Mouse (Mus musculus): ENCODE results near the gene Zbtb16.

Zbtb16 gene

GRCm38 (mm10) chr9:48612542-48612941 is 223.5 kb downstream of the Zbtb16 start:
- DNase-seq (ENCODE audit: inconsistent age in 2 of 2, low spot score in 1 of 2), result no peak

- no peak for DNase-seq (ENCODE audit: inconsistent age in 2 of 2, low spot score in 1 of 2)
These were observed 225.0 kb downstream of the Zbtb16 start for GRCm38 (mm10) chr9:48611032-48611431.

DNA sequence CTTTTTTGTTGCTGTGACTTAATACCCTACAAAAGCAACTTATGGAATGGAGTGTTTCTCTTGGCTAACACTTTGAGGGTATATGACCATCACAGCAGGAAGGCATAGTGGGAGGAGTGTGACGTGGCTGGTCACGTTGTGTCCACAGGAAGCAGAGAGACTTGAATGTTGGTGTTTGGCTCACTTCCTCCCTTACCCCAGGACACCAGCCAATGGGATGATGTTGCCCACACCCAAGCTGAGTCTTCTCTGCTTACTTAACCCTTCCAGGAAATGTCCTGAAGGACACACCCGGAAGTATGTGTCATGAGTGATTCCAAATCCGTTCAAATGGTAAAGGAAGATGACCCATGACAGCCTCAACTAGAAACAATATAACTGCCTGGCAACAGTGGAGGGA is 226.3 kb downstream of the Zbtb16 start:
- no peak for DNase-seq (ENCODE audit: inconsistent age in 2 of 2, low spot score in 1 of 2)

DNA sequence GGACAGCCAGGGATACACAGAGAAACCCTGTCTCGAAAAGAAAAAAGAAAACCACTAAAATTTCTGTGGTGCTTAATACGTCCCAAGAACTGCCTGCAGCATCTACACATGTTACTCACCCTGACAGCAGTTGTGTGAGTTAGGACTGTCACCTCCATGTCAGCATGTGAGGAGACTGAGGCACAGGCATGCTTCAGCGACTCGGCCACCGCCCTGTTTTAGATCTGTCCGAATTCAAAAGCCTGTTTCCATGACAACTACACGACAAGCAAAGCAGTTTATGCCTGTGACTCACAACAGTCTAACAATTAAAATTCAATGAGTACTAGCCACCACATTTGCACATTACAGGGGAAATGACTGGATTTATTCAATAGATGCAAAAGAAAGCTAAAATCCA is 228.6 kb downstream of the Zbtb16 start:
- DNase-seq (ENCODE audit: inconsistent age in 2 of 2, low spot score in 1 of 2), result no peak

DNA sequence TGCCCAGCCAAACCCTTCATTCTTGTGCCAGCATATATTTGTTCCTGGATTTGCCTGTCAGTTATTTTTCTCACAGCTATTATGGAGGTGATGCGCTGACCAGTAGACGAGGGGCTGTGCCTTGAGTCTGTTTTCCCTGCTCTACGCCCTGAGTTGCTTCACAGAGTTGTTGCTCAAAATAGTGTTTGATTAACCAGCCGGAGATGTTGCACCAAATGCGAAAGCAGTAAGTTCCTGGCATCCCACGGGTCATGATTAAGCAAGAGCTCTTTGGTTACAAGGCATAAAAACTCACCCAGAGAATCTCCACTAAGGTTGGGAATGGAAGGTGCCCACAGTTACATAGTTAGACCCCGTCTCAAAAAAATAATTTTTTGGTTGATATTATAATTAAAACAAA is 229.9 kb downstream of the Zbtb16 start:
- peak in 1 of 2 experiments; percentile 44 for DNase-seq (ENCODE audit: inconsistent age in 2 of 2, low spot score in 1 of 2)

DNA sequence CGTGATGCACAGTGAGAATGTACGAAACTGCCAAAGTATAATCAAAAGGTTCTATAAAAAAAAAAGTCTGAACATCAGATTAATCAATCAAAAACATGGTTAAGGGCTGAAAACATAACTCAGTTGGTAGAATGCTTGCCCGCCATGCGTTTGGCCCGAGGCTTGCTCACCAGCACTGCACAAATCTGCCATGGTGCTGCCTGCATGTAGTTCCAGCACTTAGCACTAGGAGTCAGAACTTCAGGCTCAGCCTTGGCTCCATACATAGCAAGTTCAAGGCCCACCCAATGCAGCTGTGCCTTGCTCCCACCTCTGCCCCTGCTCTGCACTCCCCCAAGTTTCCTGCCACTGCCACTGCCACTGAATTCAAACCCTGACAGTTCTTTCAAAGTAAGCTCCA is 230.3 kb downstream of the Zbtb16 start:
- DNase-seq (ENCODE audit: inconsistent age in 2 of 2, low spot score in 1 of 2), result no peak

DNA sequence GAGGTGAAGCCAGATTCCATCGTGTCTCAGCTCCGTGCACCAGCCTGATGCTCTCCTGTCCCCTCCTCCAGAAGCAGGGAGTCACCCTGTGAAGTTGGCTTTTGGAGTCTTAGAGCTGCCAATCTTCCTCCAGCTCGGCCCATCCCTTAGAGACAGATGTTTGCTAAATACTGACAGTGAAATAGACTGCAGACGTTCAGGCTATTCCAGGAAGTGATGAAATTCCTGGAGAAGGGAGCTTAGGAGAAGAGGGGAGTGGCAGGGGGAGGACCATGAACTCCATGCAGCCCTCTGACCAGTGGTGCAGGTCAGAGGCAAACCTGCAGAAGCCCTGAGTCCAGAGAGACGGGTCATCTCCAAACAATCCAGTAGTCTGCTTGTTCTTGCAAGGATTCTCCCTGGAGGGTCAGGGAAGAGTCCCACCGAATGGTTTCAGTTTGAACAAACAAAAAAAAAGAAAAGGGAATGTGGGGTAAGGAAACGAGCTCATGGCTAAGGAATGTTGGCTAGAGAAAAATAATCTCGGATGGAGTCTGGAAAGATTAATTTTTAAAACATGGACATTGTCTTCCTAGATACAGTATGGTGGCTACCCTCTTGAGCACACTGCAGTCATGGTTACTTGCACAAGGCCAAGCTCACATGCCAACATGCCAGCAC is 231.0 kb downstream of the Zbtb16 start, which contains the start of gene Nnmt:
Gene Nnmt (minus strand): TSS at position 215 of the 660 bp plus-strand sequence.
- peak in 1 of 2 experiments; percentile 52 for DNase-seq (ENCODE audit: inconsistent age in 2 of 2, low spot score in 1 of 2)
